Mouse (Mus musculus) heart, adult 18-20 months (tissue): ENCODE measurements around the gene Tmcc2. TPM values are rescaled to one million over a fixed set of nuclear protein-coding genes. Genes with fewer than 3 reads are reported as not detected.

Experiments
- DNase-seq, 2 experiments: peaks; one replicate each; pipeline ENCODE4 v3.0.0; 2021 to 2022; ENCODE audit warnings: mixed read lengths in 1 of 2
- total RNA-seq, 2 experiments: library from RNA; stranded (reverse); gene quantifications; 2 replicates each; pipeline ENCODE4 v1.2.3; 2021

The Tmcc2 gene
- total RNA-seq, 2 experiments from 2014 or later: 25.0 to 26.0 TPM

DNA sequence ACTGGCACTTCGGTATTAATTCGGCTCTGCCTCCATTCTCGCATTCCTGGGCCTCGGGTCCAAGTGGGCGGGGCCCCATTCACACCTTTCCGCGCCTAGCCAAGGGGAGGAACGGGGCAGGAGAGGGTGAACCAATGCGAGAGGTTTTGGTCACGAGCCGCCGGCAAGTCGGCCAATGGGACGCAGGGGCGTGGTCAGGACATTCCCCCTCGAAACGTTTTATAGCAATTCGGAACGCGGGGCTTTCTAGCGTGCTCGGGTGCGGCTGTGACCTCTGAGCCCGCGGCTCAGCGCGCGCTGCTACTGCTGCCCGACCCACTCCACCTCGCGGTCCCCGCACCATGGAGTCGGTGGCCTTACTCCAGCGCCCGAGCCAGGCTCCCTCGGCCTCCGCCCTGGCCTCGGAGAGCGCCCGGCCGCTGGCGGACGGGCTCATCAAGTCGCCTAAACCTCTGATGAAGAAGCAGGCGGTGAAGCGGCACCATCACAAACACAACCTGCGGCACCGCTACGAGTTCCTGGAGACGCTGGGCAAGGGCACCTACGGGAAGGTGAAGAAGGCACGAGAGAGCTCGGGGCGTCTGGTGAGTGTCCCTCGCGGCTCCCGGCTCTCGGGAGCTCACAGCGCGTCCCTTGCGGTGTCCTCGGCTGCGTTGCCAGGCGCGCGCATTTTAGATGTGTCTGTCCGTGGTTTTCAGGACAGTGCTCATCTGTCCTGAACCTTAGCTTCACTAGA, 75.0 kb downstream of the Tmcc2 start, which contains the start of gene Nuak2:
Nuak2 (plus strand) TSS at position 238 of the 736 bp plus-strand sequence.
- DNase-seq: peak; percentile 94 to 96

DNA sequence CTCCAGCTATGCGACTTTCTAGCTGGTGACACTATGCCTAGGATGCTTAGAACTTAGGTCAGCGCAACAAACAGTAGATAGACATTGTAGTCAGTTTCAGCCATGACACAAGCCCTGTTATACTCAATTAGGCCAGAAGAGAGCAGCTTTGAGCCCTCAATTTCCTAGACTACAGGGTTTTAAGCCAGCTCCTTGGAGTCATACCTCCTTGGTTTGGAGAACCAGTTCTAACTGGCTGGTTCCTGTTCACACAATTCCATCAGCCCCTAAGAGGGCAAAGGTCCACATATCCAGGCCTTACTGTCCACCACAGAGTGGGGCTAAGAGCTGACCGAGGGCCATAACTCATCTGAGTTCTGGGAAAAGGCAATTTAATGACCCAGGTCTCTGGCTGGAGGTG, 78.4 kb downstream of the Tmcc2 start:
- peak; percentile 74 to 88 for DNase-seq

DNA sequence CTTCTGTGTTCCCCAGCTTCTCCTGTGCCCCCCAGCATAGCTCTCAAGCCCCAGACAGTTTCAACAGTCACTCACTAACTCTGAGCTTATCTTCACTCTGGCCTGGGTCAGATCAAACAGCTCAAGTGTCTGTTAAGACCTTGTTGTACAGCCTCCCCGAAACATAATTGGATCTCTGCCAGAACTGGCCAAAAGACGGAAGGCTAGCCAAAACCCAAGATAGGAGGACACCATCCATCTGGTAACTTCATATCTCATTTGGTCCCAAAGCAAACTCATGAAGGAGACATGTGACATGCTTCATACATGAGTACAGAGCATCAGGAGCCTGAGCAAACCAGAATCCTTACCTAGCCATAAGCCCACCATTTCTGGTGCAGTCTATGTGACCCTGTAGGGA, 79.0 kb downstream of the Tmcc2 start:
- DNase-seq: peak in 1 of 2 experiments; percentile 47

DNA sequence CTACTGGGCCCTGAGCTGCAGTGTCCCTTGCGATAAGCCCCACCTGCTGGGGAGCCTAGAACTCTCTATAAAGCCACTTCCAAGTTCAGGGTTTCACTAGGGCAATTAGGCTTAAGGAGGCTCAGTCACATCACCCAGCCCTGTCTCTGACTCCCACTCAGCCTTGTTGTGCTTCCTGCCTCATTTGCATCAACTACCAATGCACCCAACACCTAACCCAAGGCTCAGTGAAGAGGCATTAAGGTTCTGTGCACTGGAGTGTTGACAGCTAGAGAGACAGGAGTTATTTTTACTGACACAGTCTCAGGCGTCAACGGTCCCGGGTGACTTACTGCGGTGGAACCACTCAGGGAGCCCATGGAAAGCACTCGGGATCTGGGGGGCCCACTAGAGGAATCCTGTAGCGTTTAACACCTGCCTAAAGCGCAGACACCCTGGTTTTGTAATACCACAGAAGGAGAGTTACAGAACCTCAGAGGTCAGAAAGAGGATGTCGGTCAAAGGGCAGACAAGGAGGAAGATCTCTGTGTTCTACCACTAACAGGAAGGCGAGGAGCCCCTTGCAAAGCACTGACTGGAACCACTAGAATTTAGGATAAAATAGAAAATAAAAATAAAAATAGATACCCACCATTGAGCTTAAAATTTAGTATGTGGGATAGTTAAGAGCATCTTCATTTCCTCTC, 79.8 kb downstream of the Tmcc2 start:
- peak; percentile 34 to 40 for DNase-seq

DNA sequence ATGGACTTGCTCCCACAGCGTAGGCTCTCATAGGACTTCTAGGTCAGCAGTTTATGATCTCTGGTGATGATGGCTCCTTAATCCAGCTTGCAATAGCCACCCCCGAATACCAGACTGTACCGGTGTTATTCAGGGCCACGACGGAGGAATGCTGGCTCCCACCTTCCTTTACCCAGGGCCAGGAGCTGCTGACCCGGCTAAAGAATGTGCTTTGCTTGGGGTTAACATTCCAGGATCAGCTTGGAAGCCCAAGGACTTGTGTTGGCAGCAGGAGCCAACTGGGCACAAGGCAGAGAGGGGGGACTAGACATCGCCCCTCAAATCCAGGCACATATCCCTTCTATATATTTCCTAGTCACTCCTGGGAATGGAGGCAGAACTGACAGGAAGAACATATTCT, 80.3 kb downstream of the Tmcc2 start:
- no peak for DNase-seq

DNA sequence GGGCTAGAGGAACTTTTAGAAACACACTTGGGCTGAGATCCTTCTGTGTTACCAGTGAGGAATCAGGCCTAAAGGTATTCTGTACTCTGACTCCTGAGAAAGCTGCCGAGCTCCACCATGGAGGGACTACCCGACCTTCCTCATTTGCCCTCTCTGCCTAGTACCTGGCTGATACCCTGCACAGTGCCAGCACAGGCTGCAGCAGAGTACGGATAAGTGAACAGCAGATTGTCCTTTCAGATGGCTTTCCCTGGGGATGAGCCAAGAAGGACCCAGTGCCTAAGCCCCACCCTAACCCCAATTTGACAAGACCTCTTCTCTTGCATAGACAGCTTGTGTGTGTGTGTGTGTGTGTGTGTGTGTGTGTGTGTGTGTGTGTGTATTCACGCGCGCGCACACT, 82.4 kb downstream of the Tmcc2 start:
- DNase-seq: no peak

DNA sequence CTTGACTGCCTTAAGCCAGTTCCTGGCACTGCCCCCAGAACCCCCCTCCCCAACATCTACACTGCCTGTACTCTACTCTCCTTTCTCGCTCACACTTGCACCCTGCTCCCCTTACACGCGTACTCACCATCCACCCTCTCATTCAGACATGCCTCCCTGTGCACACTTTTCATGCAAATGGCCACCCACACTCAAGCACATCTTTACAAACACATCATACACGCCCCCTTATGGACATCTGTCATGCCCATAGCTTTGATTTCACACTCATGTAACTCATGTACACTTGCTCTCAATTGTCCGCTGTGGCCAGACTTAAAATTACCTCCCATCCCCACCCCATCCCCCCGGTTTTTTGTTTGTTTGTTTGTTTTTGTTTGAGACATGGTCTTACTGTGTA, 83.1 kb downstream of the Tmcc2 start:
- no peak for DNase-seq

DNA sequence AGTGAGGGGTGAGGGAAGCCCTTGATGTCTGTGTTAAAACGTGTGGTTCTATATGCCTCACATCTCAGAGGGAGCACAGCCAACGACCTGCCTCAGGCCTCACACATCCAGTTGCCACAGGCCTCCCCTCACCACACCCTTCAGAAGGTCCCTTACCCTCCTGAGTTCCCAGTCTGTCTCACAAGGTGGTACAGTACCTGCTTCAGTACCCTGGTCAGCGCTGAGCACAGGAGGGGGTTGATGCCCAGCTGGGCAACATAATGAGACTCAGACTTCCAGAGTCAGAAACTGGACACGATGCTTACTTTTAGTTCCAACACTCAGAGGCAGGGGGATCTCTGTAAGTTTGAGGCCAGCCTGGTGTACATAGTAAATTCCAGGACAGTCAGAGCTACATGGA, 84.3 kb downstream of the Tmcc2 start:
- DNase-seq: no peak

Other genes starting within 250 kb of the Tmcc2 start
- not detected for gene Lemd1, start 199.8 kb downstream of the Tmcc2 start, total RNA-seq
- under 1 TPM in 1 of 2 experiments, not detected in 1; 0.10 TPM for gene AC124108.1, start 199.8 kb downstream of the Tmcc2 start, total RNA-seq
- not detected for gene Gm10188, start 161.5 kb downstream of the Tmcc2 start, total RNA-seq
- gene Klhdc8a, start 92.7 kb downstream of the Tmcc2 start, total RNA-seq: 10 to 100 TPM; 16.7 to 25.6 TPM
- 1 to 10 TPM; 4.2 to 4.4 TPM for gene Nuak2, start 75.2 kb downstream of the Tmcc2 start, total RNA-seq
- gene Dstyk, start 26.3 kb upstream of the Tmcc2 start, total RNA-seq: 10 to 100 TPM; 15.2 to 15.3 TPM
- 10 to 100 TPM; 25.1 to 27.6 TPM for gene Rbbp5, start 86.1 kb upstream of the Tmcc2 start, total RNA-seq
- 1 to 10 TPM; 1.5 TPM for gene Tmem81, start 114.9 kb upstream of the Tmcc2 start, total RNA-seq
- 1 to 10 TPM; 3.1 to 4.0 TPM for gene Cntn2, start 152.0 kb upstream of the Tmcc2 start, total RNA-seq